Mouse (Mus musculus): Measurements from ENCODE around the gene Tubg2. TPM values are rescaled to one million over a fixed set of nuclear protein-coding genes. Genes with fewer than 3 reads are reported as not detected.
A peak's percentile ranks its signal among the peaks of the same experiment; 100 is the strongest.

The Tubg2 gene
- polyA plus RNA-seq (2015; fragmentation: Nextera tagmentation; extraction: Ambion mirVana) = 0.05 and 0.09 TPM in 2 replicates

DNA sequence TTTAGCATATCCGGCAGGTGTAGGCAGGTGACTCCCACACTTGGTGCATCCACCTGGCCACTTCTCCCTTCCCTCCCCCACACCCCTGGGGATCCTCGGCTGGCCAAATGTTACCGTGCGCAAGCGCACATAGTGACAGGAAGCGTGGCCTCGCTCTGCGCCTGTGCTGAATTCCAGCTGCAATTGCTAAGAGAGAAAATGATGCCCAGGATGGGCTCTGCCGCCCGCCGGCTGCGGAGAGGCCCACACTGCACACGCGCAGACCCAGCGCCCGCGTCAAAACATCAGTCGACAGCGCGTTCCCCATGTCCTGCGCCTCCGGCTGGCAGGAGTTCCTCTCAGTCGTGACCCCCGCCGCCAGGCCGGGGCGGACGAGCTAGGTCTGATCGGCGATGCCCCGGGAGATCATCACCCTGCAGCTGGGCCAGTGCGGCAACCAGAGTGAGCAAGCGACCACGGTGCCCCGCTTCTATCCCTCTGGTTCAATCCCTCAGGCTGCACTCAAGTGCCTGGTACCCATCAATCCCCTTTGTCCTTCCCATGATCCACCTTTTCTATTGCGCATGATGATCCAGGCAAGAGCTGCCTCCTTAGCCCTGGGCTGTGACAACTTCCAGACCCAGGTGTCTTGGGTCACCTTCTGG is at the start of gene Tubg2:
Gene Tubg2 (plus strand): TSS at position 180 of the 644 bp plus-strand sequence.
- peak within 1 kb of the TSS; percentile 52 for H3K4me2 ChIP-seq (ENCODE audit: low read depth, low read length)
- no peak within 1 kb of the TSS for H3K27ac ChIP-seq (ENCODE audit: low read length)
- ATAC-seq (ENCODE audit: low read depth) = no peak
- H3K4me1 ChIP-seq (ENCODE audit: control insufficient read depth, low read depth, low read length) = no peaks in the 10 kb centered on the region
- peaks cover 17% of the 10 kb centered on the region for H3K27me3 ChIP-seq (ENCODE audit: control insufficient read depth, insufficient read depth, low read depth, low read length)
- no peak within 1 kb of the TSS for H3K9ac ChIP-seq (ENCODE audit: low read depth, low read length)
- 2% methylated on average over 36 of the region's 36 CpGs for WGBS (ENCODE audit: insufficient replicate concordance)
- no peaks in the 10 kb centered on the region for H3K9me3 ChIP-seq (replicated peaks; ENCODE audit: control insufficient read depth, low read length)
- peak within 1 kb of the TSS; percentile 24 for H3K4me3 ChIP-seq (ENCODE audit: low read depth, low read length)
- no peaks in the 10 kb centered on the region for H3K36me3 ChIP-seq (ENCODE audit: control insufficient read depth, insufficient read depth)

DNA sequence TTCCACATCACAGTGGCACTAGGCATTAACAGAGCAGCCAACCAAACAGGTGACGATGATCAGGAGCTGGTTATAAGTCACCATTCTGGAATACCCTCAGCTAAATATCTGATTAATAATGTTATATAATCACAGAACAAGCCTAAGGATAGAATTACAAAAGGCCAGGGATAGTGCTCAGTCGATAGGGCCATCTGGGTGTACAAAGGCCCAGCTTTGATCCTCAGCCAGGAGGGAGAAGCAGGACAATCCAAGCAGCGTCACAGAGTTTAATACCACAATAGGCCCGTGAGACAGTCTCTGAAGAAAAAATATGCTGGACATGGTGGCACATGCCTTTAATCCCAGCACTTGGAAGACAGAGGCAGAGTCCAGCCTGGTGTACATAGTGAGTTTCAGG is 46.4 kb upstream of the Tubg2 start:
- Histone ChIP-seq H3K36me3 (ENCODE audit: control insufficient read depth, insufficient read depth) (peaks cover 6% of the 10 kb centered on the region; the same call in 1 of the 2 replicates), H3K4me1 (ENCODE audit: control insufficient read depth, low read depth, low read length) (no peaks in the 10 kb centered on the region; the same call in 1 of the 2 replicates)
- WGBS (ENCODE audit: insufficient replicate concordance) = 87% methylated on average over 4 of the region's 4 CpGs

DNA sequence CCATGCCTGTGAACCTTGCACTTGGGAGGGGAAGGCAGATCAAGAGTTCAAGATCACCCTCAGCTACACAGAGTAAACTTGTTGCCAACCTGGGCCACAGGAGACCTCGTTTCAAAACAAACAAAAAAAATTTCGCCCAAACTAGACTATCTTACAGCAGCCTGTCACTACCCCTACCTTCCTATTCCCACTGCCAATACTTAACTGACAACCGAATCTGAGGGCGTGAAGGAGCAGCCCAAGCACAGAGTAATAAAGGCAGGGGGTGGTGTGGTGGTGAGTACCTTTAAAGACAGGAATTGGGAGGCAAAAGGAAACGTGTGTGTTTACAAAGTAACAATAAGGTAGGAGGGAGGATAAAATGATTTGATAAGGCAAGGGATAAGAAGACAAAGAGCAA is 45.0 kb upstream of the Tubg2 start:
- no peak for ATAC-seq (ENCODE audit: low read depth)
- WGBS (ENCODE audit: insufficient replicate concordance) = 51% methylated on average over 5 of the region's 5 CpGs
- H3K4me2 ChIP-seq (ENCODE audit: low read depth, low read length) = no peak overlapping the region
- H3K27me3 ChIP-seq (ENCODE audit: control insufficient read depth, insufficient read depth, low read depth, low read length) = no peaks in the 10 kb centered on the region
- no peak overlapping the region for H3K27ac ChIP-seq (ENCODE audit: low read length)
- peaks cover 2% of the 10 kb centered on the region; the same call in 1 of the 2 replicates for H3K36me3 ChIP-seq (ENCODE audit: control insufficient read depth, insufficient read depth)
- no peaks in the 10 kb centered on the region for H3K9me3 ChIP-seq (replicated peaks; ENCODE audit: control insufficient read depth, low read length)
- H3K4me3 ChIP-seq (ENCODE audit: low read depth, low read length) = no peak overlapping the region
- H3K9ac ChIP-seq (ENCODE audit: low read depth, low read length) = no peak overlapping the region
- H3K4me1 ChIP-seq (ENCODE audit: control insufficient read depth, low read depth, low read length) = no peaks in the 10 kb centered on the region; the same call in 1 of the 2 replicates

More for the DNA sequence above, 46.4 kb upstream of the Tubg2 start:
- Histone ChIP-seq H3K27me3 (ENCODE audit: control insufficient read depth, insufficient read depth, low read depth, low read length) (no peaks in the 10 kb centered on the region), H3K4me2 (ENCODE audit: low read depth, low read length) (no peak overlapping the region), H3K4me3 (ENCODE audit: low read depth, low read length) (no peak overlapping the region), H3K27ac (ENCODE audit: low read length) (no peak overlapping the region), H3K9me3 (replicated peaks; ENCODE audit: control insufficient read depth, low read length) (no peaks in the 10 kb centered on the region), H3K9ac (ENCODE audit: low read depth, low read length) (no peak overlapping the region)
- ATAC-seq (ENCODE audit: low read depth) = no peak

DNA sequence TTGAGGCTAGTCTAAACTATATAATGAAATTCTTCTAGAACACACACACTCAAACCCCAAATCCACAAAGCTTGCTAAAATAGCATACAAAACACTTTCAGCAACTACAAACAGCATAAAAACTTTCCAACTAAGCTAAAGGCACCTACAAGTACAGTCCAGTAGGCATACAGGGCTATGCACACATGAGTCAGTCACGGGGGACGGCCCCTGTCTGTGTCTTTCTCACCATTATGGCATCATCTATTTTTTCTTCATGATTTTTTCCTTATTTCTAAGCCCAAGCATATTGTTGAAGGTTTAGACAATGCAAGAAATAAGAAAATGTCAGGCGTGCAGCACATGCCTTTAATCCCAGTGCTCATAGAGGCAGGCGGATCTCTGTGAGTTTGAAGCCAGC is 44.5 kb upstream of the Tubg2 start:
- Histone ChIP-seq H3K36me3 (ENCODE audit: control insufficient read depth, insufficient read depth) (no peaks in the 10 kb centered on the region), H3K9me3 (replicated peaks; ENCODE audit: control insufficient read depth, low read length) (no peaks in the 10 kb centered on the region), H3K4me1 (ENCODE audit: control insufficient read depth, low read depth, low read length) (peaks cover 3% of the 10 kb centered on the region; the same call in 1 of the 2 replicates), H3K4me3 (ENCODE audit: low read depth, low read length) (no peak overlapping the region), H3K27ac (ENCODE audit: low read length) (no peak overlapping the region), H3K4me2 (ENCODE audit: low read depth, low read length) (no peak overlapping the region), H3K27me3 (ENCODE audit: control insufficient read depth, insufficient read depth, low read depth, low read length) (no peaks in the 10 kb centered on the region), H3K9ac (ENCODE audit: low read depth, low read length) (no peak overlapping the region)
- ATAC-seq (ENCODE audit: low read depth) = no peak
- 82% methylated on average over 4 of the region's 4 CpGs for WGBS (ENCODE audit: insufficient replicate concordance)

DNA sequence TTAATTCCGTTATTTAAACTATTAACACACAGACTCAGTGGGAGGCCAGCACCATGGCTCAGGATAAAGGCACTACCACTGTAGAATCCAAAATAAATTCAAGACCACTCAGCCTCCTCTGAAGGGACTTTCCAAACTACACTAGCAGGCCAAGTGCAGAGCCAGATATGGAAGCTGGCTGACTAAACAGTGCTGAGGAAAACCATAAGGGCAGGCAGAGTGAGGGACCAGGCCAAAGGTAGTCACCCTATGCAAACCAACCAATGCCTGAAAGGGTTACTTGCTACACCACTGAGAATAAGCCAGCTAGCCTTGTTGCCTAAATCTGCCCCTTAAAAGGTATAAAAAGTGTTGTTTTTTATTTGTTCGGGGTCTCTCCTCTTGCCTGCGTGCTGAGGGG is 43.5 kb upstream of the Tubg2 start:
- ATAC-seq (ENCODE audit: low read depth) = no peak
- Histone ChIP-seq H3K36me3 (ENCODE audit: control insufficient read depth, insufficient read depth) (peaks cover 2% of the 10 kb centered on the region; the same call in 1 of the 2 replicates), H3K4me3 (ENCODE audit: low read depth, low read length) (no peak overlapping the region), H3K9ac (ENCODE audit: low read depth, low read length) (no peak overlapping the region), H3K4me1 (ENCODE audit: control insufficient read depth, low read depth, low read length) (peaks cover 3% of the 10 kb centered on the region; the same call in 1 of the 2 replicates), H3K9me3 (replicated peaks; ENCODE audit: control insufficient read depth, low read length) (no peaks in the 10 kb centered on the region), H3K27me3 (ENCODE audit: control insufficient read depth, insufficient read depth, low read depth, low read length) (no peaks in the 10 kb centered on the region), H3K27ac (ENCODE audit: low read length) (no peak overlapping the region), H3K4me2 (ENCODE audit: low read depth, low read length) (no peak overlapping the region)
- 89% methylated on average over 3 of the region's 3 CpGs for WGBS (ENCODE audit: insufficient replicate concordance)

DNA sequence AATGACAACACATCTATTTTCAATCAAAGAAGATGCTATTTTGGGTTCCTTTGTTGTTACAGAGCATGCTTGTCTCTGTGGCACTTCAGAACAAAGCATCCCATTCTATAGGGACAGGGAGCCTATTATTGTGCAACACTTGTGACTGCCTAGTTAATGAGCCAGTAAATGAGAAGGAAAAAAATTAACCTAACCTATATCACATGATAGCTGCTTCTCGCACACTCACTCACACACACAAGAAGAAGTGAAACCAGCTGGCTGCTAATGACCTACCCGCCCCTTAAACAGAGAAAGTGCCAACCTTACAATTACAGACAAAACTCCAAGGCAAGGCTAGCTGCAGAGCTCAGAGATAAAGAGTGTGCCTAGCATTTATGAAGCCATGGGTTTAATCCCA is 40.1 kb upstream of the Tubg2 start:
- Histone ChIP-seq H3K9me3 (replicated peaks; ENCODE audit: control insufficient read depth, low read length) (no peaks in the 10 kb centered on the region), H3K27me3 (ENCODE audit: control insufficient read depth, insufficient read depth, low read depth, low read length) (no peaks in the 10 kb centered on the region), H3K4me3 (ENCODE audit: low read depth, low read length) (no peak overlapping the region), H3K4me2 (ENCODE audit: low read depth, low read length) (no peak overlapping the region), H3K27ac (ENCODE audit: low read length) (no peak overlapping the region), H3K4me1 (ENCODE audit: control insufficient read depth, low read depth, low read length) (peaks cover 14% of the 10 kb centered on the region), H3K36me3 (ENCODE audit: control insufficient read depth, insufficient read depth) (peaks cover 2% of the 10 kb centered on the region; the same call in 1 of the 2 replicates), H3K9ac (ENCODE audit: low read depth, low read length) (no peak overlapping the region)
- 70% methylated on average over 2 of the region's 2 CpGs for WGBS (ENCODE audit: insufficient replicate concordance)
- no peak for ATAC-seq (ENCODE audit: low read depth)

DNA sequence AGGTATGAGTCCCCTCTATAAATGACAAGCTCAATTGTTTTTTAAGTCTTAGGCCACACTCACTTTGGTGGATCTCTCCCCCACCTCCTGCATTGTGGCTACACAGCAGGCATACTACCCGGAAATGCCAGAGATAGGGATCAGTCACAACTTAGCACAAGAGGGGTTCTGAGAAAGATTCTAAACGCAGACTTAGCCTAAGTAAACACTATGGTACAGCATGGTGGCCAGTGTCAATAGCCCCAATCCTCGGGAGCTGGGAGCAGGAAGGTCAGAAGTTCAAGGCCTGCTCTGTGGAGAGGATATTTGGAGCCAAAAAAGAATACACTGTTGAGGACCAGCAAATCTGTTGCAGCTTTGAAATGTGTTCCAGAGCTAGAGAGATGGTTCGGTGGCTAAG is 37.6 kb upstream of the Tubg2 start:
- Histone ChIP-seq H3K36me3 (ENCODE audit: control insufficient read depth, insufficient read depth) (peaks cover 6% of the 10 kb centered on the region), H3K9me3 (replicated peaks; ENCODE audit: control insufficient read depth, low read length) (no peaks in the 10 kb centered on the region), H3K27ac (ENCODE audit: low read length) (peak overlapping the region; percentile 1; the same call in 1 of the 2 replicates), H3K9ac (ENCODE audit: low read depth, low read length) (peak overlapping the region; percentile 83), H3K4me3 (ENCODE audit: low read depth, low read length) (peak overlapping the region; percentile 79), H3K27me3 (ENCODE audit: control insufficient read depth, insufficient read depth, low read depth, low read length) (no peaks in the 10 kb centered on the region), H3K4me2 (ENCODE audit: low read depth, low read length) (peak overlapping the region; percentile 77), H3K4me1 (ENCODE audit: control insufficient read depth, low read depth, low read length) (peaks cover 24% of the 10 kb centered on the region)
- no peak for ATAC-seq (ENCODE audit: low read depth)
- 23% methylated on average over 4 of the region's 4 CpGs for WGBS (ENCODE audit: insufficient replicate concordance)

DNA sequence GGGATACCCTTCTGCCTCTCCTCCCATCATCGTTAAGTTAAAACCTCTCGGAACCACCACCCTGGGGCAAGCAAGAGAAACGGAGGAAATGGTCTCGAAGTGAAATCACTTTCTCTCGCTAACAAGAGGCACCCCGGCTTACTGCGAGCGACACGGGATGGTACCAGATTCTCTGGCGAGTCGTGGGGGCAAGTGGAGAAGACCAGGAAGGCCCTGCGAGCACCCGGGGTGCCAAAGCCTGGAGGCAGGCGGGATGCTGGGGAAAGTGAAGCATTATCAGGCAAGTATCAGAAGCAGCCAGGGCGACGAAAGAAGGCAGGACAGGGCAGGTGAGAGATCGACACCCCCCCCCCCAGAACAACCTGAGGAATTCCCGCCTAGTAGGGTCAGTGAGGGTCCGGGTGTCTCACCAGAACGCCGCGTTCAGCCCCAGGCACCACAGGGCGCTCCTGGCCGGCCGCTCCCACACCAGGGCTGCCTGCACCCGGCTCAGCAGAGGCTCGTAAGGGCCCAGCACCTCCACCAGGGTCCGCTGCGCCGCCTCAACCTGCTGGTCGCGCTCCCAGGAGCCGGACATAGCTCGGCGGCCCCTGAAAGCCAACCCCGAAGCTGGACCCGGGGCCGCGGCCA is 36.5 kb upstream of the Tubg2 start:
- Histone ChIP-seq H3K4me3 (ENCODE audit: low read depth, low read length) (peak overlapping the region; percentile 79), H3K27ac (ENCODE audit: low read length) (peak overlapping the region; percentile 91), H3K36me3 (ENCODE audit: control insufficient read depth, insufficient read depth) (peaks cover 6% of the 10 kb centered on the region), H3K27me3 (ENCODE audit: control insufficient read depth, insufficient read depth, low read depth, low read length) (no peaks in the 10 kb centered on the region), H3K4me1 (ENCODE audit: control insufficient read depth, low read depth, low read length) (peaks cover 24% of the 10 kb centered on the region), H3K4me2 (ENCODE audit: low read depth, low read length) (peak overlapping the region; percentile 77), H3K9ac (ENCODE audit: low read depth, low read length) (peak overlapping the region; percentile 83), H3K9me3 (replicated peaks; ENCODE audit: control insufficient read depth, low read length) (no peaks in the 10 kb centered on the region)
- ATAC-seq (ENCODE audit: low read depth) = peak; percentile 65
- under 1% methylated on average over 39 of the region's 39 CpGs for WGBS (ENCODE audit: insufficient replicate concordance)
